Mouse (Mus musculus) macrophage (primary cell): ENCODE data around the gene Il12b. TPM values are rescaled to one million over a fixed set of nuclear protein-coding genes. Genes with fewer than 3 reads are reported as not detected.

ENCODE experiments used
- H3K27ac ChIP-seq: fragments of 350-480 bp; formaldehyde crosslinking; 2 replicates; pipeline ENCODE4 v1.9.0; 2021
- H3K36me3 ChIP-seq: fragments of 350-480 bp; formaldehyde crosslinking; 2 replicates; pipeline ENCODE4 v1.9.0; 2021; ENCODE audit errors: inconsistent target
- H3K4me3 ChIP-seq: fragments of 350-480 bp; formaldehyde crosslinking; 2 replicates; pipeline ENCODE4 v1.9.0; 2021; ENCODE audit errors: inconsistent target
- H3K79me2 ChIP-seq: fragments of 350-480 bp; formaldehyde crosslinking; 2 replicates; pipeline ENCODE4 v1.9.0; 2021; ENCODE audit errors: inconsistent target
- WGBS: methylation state at CpG from one replicate; pipeline ENCODE4 v1.1.7; 2026; ENCODE audit warnings: inconsistent platforms; ENCODE audit not compliant: missing documents; 5-methylcytosine and 5-hydroxymethylcytosine counted together
- polyA plus RNA-seq: library from polyadenylated mRNA; stranded (reverse); fragments of 250-400 nt; gene quantifications from 3 replicates; pipeline ENCODE4 v1.2.4, GENCODE M21; 2018; ENCODE audit warnings: inconsistent platforms
- total RNA-seq, 78 experiments: library from RNA; depleted of rRNA; stranded (reverse); fragments of 250-400 nt; gene quantifications; 1 replicate in 9 of 78; 2 replicates in 24 of 78; 3 replicates in 43 of 78; 4 replicates in 2 of 78; pipeline ENCODE4 v1.2.4; 2018; ENCODE audit warnings: inconsistent platforms in 56 of 78

Gene Il12b
- total RNA-seq (2018; cell fraction: chromatin; rRNA removed): 100 to 1,000 TPM in 4 of 26 experiments, 10 to 100 TPM in 8, 1 to 10 TPM in 5, under 1 TPM in 3, not detected in 6; 0.29 to 369 (median 26.4) TPM
- 100 to 1,000 TPM in 5 of 26 experiments, 10 to 100 TPM in 6, 1 to 10 TPM in 11, under 1 TPM in 4; 0.55 to 363 (median 7.5) TPM for total RNA-seq (2018; cell fraction: cytosol; rRNA removed)
- 100 to 1,000 TPM in 8 of 26 experiments, 10 to 100 TPM in 6, 1 to 10 TPM in 11, under 1 TPM in 1; 0.90 to 375 (median 20.0) TPM for total RNA-seq (2018; cell fraction: nucleus; rRNA removed)
- 0.74 to 0.98 TPM (median 0.98 TPM) in 3 replicates for polyA plus RNA-seq

- Histone ChIP-seq H3K36me3 (no peaks in the 10 kb centered on the region), H3K27ac (no peak within 1 kb of the TSS), H3K4me3 (no peak within 1 kb of the TSS), H3K79me2 (no peaks in the 10 kb centered on the region)
- 58% methylated on average over 6 of the region's 6 CpGs for WGBS
Measured at GRCm38 (mm10) chr11:44399763-44400162, at the start of gene Il12b. TSS of gene Il12b (plus strand) at chr11:44400063.

DNA sequence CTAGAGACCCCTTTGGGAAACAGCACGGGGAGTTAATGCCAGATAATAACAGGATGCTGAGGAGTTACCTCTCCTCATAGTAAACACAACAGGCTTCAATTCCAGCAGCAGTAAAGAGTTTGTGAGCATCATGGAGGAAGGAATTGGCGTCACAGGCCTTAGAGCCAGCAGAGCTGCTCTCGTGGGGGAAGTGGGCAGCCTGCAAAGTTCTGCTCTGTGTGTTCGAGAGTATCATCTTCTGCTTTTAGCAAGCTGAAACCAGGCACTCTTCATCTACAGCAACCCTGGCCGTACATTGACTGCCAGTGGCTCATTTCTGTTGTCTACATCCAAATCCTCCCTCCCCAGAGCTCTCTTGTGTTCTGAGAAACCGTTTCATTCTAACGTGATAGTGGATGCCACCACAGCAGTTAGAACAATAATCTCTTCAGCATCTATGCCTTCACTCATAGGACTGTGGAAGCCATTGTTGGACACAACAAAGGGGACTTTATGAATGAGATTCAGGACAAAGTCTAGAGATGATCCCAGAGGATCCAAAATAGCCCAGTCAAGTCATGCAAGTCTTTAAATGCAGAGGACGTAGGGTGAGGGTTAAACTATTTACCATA is 44.9 kb upstream of the Il12b start:
- WGBS: 50% methylated on average over 8 of the region's 8 CpGs
- H3K79me2 ChIP-seq: no peaks in the 10 kb centered on the region
- no peaks in the 10 kb centered on the region for H3K36me3 ChIP-seq

DNA sequence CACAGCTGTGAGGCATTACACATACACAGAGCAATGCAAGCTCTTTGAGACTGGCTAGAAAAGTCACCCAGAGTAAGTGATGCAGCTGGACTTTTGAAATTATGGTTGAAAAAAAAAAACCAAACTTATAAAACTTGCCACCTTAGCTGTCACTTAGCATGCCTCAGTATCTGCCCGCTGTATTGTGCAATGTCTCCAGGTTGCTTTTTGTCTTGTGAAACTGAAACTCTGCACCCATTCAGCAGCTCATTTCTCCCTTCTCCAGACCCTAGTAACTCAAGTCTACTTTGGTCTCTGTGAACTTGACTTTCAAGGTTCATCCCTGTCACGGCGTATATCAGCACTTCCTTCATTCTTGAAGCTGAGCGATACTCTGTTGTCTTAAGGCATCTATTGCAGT is 43.7 kb upstream of the Il12b start:
- no peak overlapping the region for H3K27ac ChIP-seq
- H3K36me3 ChIP-seq: no peaks in the 10 kb centered on the region
- H3K79me2 ChIP-seq: no peaks in the 10 kb centered on the region
- H3K4me3 ChIP-seq: no peak overlapping the region
- WGBS: 54% methylated on average over 4 of the region's 4 CpGs

More for the DNA sequence above, 44.9 kb upstream of the Il12b start:
- Histone ChIP-seq H3K27ac (no peak overlapping the region), H3K4me3 (no peak overlapping the region)

DNA sequence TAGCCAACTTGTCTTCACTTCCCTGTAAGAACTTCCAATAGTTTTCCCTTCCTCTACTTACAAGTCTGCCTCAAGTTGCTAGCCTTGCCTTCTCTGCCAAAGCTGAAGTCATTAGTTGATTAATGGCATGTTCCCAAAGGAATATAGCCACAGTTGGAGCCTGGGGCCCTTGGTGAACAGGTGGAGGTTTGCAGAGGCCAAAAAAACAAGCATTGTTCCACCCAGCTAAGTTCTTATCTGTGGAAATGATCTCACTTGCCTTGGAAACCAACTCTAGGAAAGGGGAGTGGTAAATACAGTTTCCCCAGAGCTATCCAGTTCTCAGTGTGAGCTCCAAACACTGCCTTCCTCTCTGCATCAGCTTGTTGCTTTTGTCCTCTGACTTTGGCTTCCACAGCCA is 35.3 kb upstream of the Il12b start:
- Histone ChIP-seq H3K36me3 (no peaks in the 10 kb centered on the region), H3K27ac (no peak overlapping the region), H3K79me2 (no peaks in the 10 kb centered on the region), H3K4me3 (no peak overlapping the region)

- no peak overlapping the region for H3K27ac ChIP-seq
- WGBS: 94% methylated on average over 1 of the region's 1 CpGs
- H3K79me2 ChIP-seq: no peaks in the 10 kb centered on the region
- H3K4me3 ChIP-seq: no peak overlapping the region
- no peaks in the 10 kb centered on the region for H3K36me3 ChIP-seq
Measured at GRCm38 (mm10) chr11:44367711-44368110, 32.2 kb upstream of the Il12b start.

- H3K36me3 ChIP-seq: no peaks in the 10 kb centered on the region
- no peaks in the 10 kb centered on the region for H3K79me2 ChIP-seq
- WGBS: 19% methylated on average over 6 of the region's 6 CpGs
- 0 out of 2 replicates have a peak overlapping the region, but pooled peaks have one; percentile 1 for H3K27ac ChIP-seq
- no peak overlapping the region for H3K4me3 ChIP-seq
Measured at GRCm38 (mm10) chr11:44372856-44373255, 27.0 kb upstream of the Il12b start.

DNA sequence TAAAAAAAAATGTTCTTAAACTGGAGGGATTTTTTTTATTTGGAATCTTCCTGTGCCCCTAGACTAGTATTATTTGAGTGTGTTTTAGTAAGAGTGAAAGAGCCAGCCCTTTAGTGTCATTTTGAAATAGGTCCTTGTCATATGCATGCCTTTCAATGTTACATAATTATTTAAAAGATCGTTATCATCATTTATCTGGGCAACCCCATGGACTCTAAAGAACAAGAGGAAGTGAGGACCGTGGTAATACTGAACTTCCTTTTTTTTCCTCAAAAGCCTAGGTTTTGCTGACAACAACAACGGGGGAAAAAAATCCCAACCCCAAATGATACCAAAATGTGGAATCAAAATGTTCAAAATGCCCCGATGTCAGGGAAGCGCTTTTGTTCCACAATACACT is 22.0 kb upstream of the Il12b start:
- H3K79me2 ChIP-seq: no peaks in the 10 kb centered on the region
- 13% methylated on average over 5 of the region's 5 CpGs for WGBS
- H3K36me3 ChIP-seq: no peaks in the 10 kb centered on the region
- H3K27ac ChIP-seq: no peak overlapping the region
- no peak overlapping the region for H3K4me3 ChIP-seq

- H3K36me3 ChIP-seq: no peaks in the 10 kb centered on the region
- H3K27ac ChIP-seq: no peak overlapping the region
- WGBS: 32% methylated on average over 3 of the region's 3 CpGs
- H3K4me3 ChIP-seq: no peak overlapping the region
- H3K79me2 ChIP-seq: no peaks in the 10 kb centered on the region
Measured at GRCm38 (mm10) chr11:44380432-44381051, 19.3 kb upstream of the Il12b start.

DNA sequence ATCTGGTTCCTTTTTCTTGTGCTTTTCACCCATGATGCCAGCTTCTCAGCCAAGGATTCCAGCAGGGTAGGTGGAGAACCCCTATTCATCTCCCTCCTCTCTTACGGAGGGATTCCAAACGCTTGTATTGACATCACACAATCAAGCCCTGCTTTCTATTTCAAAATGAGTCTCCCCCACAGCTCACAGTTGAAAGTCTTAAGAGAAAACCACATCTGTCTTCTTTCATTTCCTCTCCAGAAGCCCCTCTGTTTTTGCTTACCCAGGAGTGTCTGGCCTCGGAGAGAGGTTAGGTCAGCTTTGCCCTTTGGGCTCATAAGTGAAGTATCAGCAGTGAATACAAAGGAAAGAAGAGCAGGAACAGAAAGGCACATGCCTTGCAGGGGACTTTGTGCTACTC is 17.7 kb upstream of the Il12b start:
- Histone ChIP-seq H3K36me3 (no peaks in the 10 kb centered on the region), H3K79me2 (no peaks in the 10 kb centered on the region), H3K4me3 (no peak overlapping the region), H3K27ac (no peak overlapping the region)
- WGBS: 13% methylated on average over 3 of the region's 3 CpGs

- Histone ChIP-seq H3K27ac (no peak overlapping the region), H3K36me3 (no peaks in the 10 kb centered on the region), H3K79me2 (no peaks in the 10 kb centered on the region), H3K4me3 (no peak overlapping the region)
- WGBS: 97% methylated on average over 2 of the region's 2 CpGs
Measured at GRCm38 (mm10) chr11:44387031-44387430, 12.8 kb upstream of the Il12b start.

GRCm38 (mm10) chr11:44389993-44390701 is 9.7 kb upstream of the Il12b start:
- 8% methylated on average over 6 of the region's 6 CpGs for WGBS
- H3K79me2 ChIP-seq: no peaks in the 10 kb centered on the region

DNA sequence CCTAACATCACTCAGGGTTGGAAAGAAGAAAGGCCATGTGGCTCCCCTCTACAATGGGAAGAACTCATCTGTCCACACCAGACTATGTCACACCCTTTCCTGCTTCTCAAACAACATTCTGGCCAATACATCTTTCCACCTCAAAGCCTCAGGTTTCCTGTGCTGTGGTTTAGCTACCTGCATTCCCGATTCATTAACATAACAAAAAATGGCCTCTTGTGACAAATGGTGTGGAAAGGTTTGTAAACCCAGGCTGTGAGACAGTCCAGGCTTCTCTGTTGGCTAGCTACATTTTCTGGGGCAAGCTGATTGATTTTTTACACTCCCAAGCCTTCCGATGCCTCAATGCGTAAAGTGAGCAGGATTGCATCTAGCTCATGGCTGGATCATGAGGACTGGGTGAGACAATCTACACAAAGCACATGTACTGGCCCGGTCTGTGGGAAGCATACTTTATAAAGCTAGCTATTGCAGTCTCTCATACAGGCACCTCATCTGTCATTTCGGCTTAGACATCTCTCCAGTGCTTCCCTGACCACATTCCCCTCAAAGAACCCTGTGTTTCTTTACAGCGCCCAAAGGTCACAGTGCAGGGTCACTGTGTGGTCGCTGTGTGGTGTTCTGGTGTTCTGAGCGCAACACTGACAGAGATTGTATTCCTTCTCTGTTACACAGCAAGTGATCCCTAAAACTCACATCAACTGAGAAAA is 6.6 kb upstream of the Il12b start:
- no peaks in the 10 kb centered on the region for H3K79me2 ChIP-seq
- no peaks in the 10 kb centered on the region for H3K36me3 ChIP-seq
- 85% methylated on average over 8 of the region's 8 CpGs for WGBS
- H3K4me3 ChIP-seq: no peak overlapping the region
- H3K27ac ChIP-seq: no peak overlapping the region

More at GRCm38 (mm10) chr11:44389993-44390701, 9.7 kb upstream of the Il12b start:
- no peak overlapping the region for H3K27ac ChIP-seq
- H3K36me3 ChIP-seq: no peaks in the 10 kb centered on the region
- H3K4me3 ChIP-seq: no peak overlapping the region

- 31% methylated on average over 4 of the region's 4 CpGs for WGBS
- Histone ChIP-seq H3K79me2 (no peaks in the 10 kb centered on the region), H3K4me3 (no peak overlapping the region), H3K36me3 (no peaks in the 10 kb centered on the region), H3K27ac (no peak overlapping the region)
Measured at GRCm38 (mm10) chr11:44395401-44395800, 4.5 kb upstream of the Il12b start.

DNA sequence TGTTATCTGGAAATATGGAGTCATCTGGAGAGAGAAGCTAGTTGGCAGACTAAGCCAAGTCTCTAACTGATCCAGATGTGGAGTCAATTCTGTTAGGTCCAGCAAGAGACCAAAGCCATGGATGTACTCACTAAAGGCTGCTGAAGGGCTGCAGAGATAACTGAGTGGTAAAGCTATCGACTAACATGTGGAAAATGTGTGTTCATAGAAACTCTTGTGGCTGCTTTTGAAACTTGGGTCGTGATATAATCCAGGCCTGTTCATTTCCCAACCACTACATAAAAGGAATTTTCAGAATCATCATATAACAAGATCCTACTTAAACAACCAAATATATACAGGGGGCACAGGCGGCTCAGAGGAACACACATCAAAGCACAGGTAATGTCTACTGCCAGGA is 2.3 kb upstream of the Il12b start:
- Histone ChIP-seq H3K79me2 (no peaks in the 10 kb centered on the region), H3K4me3 (no peak overlapping the region), H3K27ac (no peak overlapping the region), H3K36me3 (no peaks in the 10 kb centered on the region)
- 98% methylated on average over 3 of the region's 3 CpGs for WGBS
